Mouse (Mus musculus) forebrain, embryonic 14.5 days (tissue): ENCODE measurements around the gene Cenpk. TPM values are rescaled to one million over a fixed set of nuclear protein-coding genes. Genes with fewer than 3 reads are reported as not detected.
A peak's percentile ranks its signal among the peaks of the same experiment; 100 is the strongest.

Experiments used
- ATAC-seq: fragments of 200-750 bp; cut with Nextera tagmentation; 2 replicates; pipeline ENCODE4 v1.8.0; 2017; ENCODE audit warnings: mild to moderate bottlenecking, moderate library complexity
- DNase-seq: peaks from one replicate; pipeline ENCODE4 v3.0.0-alpha.2; 2015; ENCODE audit warnings: low spot score
- H3K27ac ChIP-seq: fragments of 300-500 bp; sonication (generic); 2 replicates; pipeline ENCODE4 v1.5.1; 2014; ENCODE audit warnings: low read depth, mild to moderate bottlenecking, control low read depth, low read length, moderate library complexity
- H3K27me3 ChIP-seq: fragments of 300-500 bp; sonication (generic); replicated peaks from 2 replicates; pipeline ENCODE4 v1.6.1; 2014; ENCODE audit warnings: low read length, control low read depth, mixed read lengths; ENCODE audit not compliant: control insufficient read depth, insufficient read depth
- H3K36me3 ChIP-seq: fragments of 300-500 bp; sonication (generic); 2 replicates; pipeline ENCODE4 v1.6.1; 2014; ENCODE audit warnings: low read length, control low read depth; ENCODE audit not compliant: control insufficient read depth, insufficient read depth
- H3K4me1 ChIP-seq: fragments of 300-500 bp; sonication (generic); 2 replicates; pipeline ENCODE4 v1.6.1; 2014; ENCODE audit warnings: antibody characterized with exemption, low read length, control low read depth; ENCODE audit not compliant: control insufficient read depth, insufficient read depth
- H3K4me2 ChIP-seq: fragments of 300-500 bp; sonication (generic); 2 replicates; pipeline ENCODE4 v1.6.1; 2014; ENCODE audit warnings: mild to moderate bottlenecking, control low read depth, low read length
- H3K4me3 ChIP-seq: fragments of 300-500 bp; sonication (generic); 2 replicates; pipeline ENCODE4 v1.5.1; 2014; ENCODE audit warnings: low read depth, low read length, control low read depth
- H3K9ac ChIP-seq: fragments of 300-500 bp; sonication (generic); 2 replicates; pipeline ENCODE4 v1.6.1; 2014; ENCODE audit warnings: mild to moderate bottlenecking, low read length, control low read depth, moderate library complexity
- H3K9me3 ChIP-seq: fragments of 300-500 bp; sonication (generic); replicated peaks from 2 replicates; pipeline ENCODE4 v1.6.1; 2016; ENCODE audit warnings: low read length, control low read depth, mixed read lengths; ENCODE audit not compliant: control insufficient read depth
- WGBS: fragments of 180-500 bp; shearing (Covaris S2); extraction: QIAGEN DNeasy Blood & Tissue Kit; methylation state at CpG from one replicate; pipeline ENCODE4 v1.1.7; 2014; 5-methylcytosine and 5-hydroxymethylcytosine counted together
- polyA plus RNA-seq: library from polyadenylated mRNA; unstranded; fragments of >200 nt; fragmentation: Nextera tagmentation; extraction: Ambion mirVana; gene quantifications from 2 replicates; pipeline ENCODE4 v1.2.1, GENCODE M21; 2014

Gene Cenpk
- polyA plus RNA-seq, 1 experiment from 2014 or later: 33.1 TPM

DNA sequence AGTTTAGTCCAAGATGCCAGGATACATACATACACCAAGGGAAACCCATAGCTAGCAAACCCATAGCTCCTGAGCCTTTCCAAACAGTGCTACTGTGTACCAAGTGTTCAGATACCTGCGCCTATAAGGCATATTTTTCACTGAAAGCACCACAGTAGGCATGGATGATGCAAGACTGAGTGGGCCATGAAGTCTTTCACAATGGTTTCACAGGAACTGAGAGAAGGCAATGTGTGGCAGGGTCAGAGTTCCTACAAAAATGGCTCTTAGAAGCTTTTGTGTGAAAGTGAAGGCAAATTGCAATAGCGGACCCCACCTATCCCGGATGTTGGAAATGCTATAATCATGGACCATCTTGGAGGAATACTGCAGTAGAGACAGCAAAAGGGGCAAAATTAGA, 30.6 kb downstream of the Cenpk start:
- DNase-seq: no peak
- no peak overlapping the region for H3K4me2 ChIP-seq
- WGBS: 93% methylated on average over 3 of the region's 3 CpGs

GRCm38 (mm10) chr13:104285031-104285431, 56.6 kb downstream of the Cenpk start:
- H3K36me3 ChIP-seq: no peaks in the 10 kb centered on the region
- H3K4me1 ChIP-seq: peaks cover 13% of the 10 kb centered on the region
- no peaks in the 10 kb centered on the region for H3K9me3 ChIP-seq
- H3K27ac ChIP-seq: no peak overlapping the region
- DNase-seq (peak; percentile 85), ATAC-seq (peak; percentile 8; the same call in 1 of the 2 replicates)
- H3K4me3 ChIP-seq: no peak overlapping the region
- H3K4me2 ChIP-seq: peak overlapping the region; percentile 71; the same call in 1 of the 2 replicates
- H3K9ac ChIP-seq: no peak overlapping the region
- no peaks in the 10 kb centered on the region for H3K27me3 ChIP-seq
- WGBS: 0% methylated on average over 2 of the region's 2 CpGs

More for the DNA sequence above, 30.6 kb downstream of the Cenpk start:
- no peak overlapping the region for H3K9ac ChIP-seq
- H3K27ac ChIP-seq: no peak overlapping the region
- no peak overlapping the region for H3K4me3 ChIP-seq
- no peaks in the 10 kb centered on the region for H3K9me3 ChIP-seq
- no peaks in the 10 kb centered on the region for H3K27me3 ChIP-seq
- H3K36me3 ChIP-seq: no peaks in the 10 kb centered on the region
- ATAC-seq: no peak
- no peaks in the 10 kb centered on the region for H3K4me1 ChIP-seq

DNA sequence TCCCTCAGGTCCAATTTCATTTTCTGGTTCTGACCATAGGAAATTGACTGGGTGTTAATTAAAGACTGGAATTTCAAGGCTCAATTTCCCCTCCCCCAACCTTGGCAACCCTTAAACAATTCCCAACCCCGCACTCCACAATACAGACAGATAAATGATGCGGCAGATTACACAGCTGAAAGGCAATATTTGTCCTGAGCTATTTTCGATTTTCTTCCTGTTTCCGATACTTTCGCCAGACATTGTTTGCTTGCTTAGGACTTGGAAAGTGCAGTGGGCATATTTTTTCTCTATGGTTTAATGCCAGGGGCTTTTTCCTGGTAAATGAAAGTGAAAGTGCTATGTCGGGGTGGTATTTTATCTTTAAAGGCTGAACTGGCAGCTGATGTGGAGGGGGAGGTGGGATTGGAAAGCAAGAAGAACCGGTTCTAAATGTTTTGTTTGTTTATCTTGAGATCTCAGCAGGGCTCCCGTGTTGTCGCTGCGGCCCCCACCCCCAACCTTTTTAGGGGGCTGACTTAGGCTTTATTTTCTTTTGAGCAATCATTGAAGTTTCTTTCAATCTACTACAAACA, 57.4 kb downstream of the Cenpk start:
- H3K9me3 ChIP-seq: no peaks in the 10 kb centered on the region
- under 1% methylated on average over 10 of the region's 10 CpGs for WGBS

GRCm38 (mm10) chr13:104286336-104286735, 57.9 kb downstream of the Cenpk start:
- Histone ChIP-seq H3K4me1 (peaks cover 13% of the 10 kb centered on the region), H3K4me3 (peak overlapping the region; percentile 34), H3K9ac (peak overlapping the region; percentile 60; the same call in 1 of the 2 replicates), H3K27me3 (no peaks in the 10 kb centered on the region), H3K36me3 (no peaks in the 10 kb centered on the region), H3K9me3 (no peaks in the 10 kb centered on the region), H3K27ac (peak overlapping the region; percentile 70; the same call in 1 of the 2 replicates), H3K4me2 (peak overlapping the region; percentile 71)
- ATAC-seq: peak; percentile 35
- WGBS: 1% methylated on average over 4 of the region's 4 CpGs
- DNase-seq: peak; percentile 22

More for the DNA sequence above, 57.4 kb downstream of the Cenpk start:
- Histone ChIP-seq H3K9ac (peak overlapping the region; percentile 60), H3K36me3 (no peaks in the 10 kb centered on the region), H3K27ac (peak overlapping the region; percentile 70; the same call in 1 of the 2 replicates), H3K4me1 (peaks cover 13% of the 10 kb centered on the region), H3K4me3 (peak overlapping the region; percentile 34), H3K27me3 (no peaks in the 10 kb centered on the region), H3K4me2 (peak overlapping the region; percentile 71)
- DNase-seq (peak; percentile 52), ATAC-seq (0 out of 2 replicates have a peak, but pooled peaks have one; percentile 11)

DNA sequence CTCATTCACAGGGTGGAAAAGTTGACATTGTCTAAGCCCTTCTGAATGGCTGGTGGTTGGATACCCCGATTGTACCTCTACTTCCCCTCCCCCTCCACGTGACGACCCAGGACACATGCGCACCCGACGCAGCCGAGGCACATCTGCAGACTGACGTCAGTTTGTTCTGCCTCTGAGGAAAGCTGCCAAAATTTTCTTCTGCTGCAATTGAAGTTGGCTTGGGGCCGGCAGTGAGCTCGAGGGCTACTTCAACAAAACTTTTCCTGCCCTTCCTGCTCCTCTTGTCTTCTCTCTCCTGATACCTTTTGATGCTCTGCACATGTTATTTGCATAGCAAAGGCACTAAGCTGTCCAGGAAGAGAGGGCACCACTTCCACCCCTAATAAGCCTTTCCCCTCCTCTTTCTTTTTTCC, 58.5 kb downstream of the Cenpk start:
- Histone ChIP-seq H3K27me3 (no peaks in the 10 kb centered on the region), H3K4me2 (peak overlapping the region; percentile 71), H3K4me3 (peak overlapping the region; percentile 34), H3K27ac (peak overlapping the region; percentile 56; the same call in 1 of the 2 replicates), H3K4me1 (peaks cover 13% of the 10 kb centered on the region), H3K9ac (0 out of 2 replicates have a peak overlapping the region, but pooled peaks have one; percentile 29), H3K36me3 (no peaks in the 10 kb centered on the region), H3K9me3 (no peaks in the 10 kb centered on the region)
- ATAC-seq (peak; percentile 96), DNase-seq (peak; percentile 98)
- WGBS: under 1% methylated on average over 10 of the region's 10 CpGs

- no peak for ATAC-seq
- Histone ChIP-seq H3K4me3 (peak within 1 kb of the TSS; percentile 34), H3K4me1 (peaks cover 13% of the 10 kb centered on the region), H3K36me3 (no peaks in the 10 kb centered on the region), H3K4me2 (peak within 1 kb of the TSS; percentile 71), H3K9ac (peak within 1 kb of the TSS; percentile 55), H3K9me3 (no peaks in the 10 kb centered on the region), H3K27ac (peak within 1 kb of the TSS; percentile 70), H3K27me3 (no peaks in the 10 kb centered on the region)
- peak; percentile 51 for DNase-seq
- under 1% methylated on average over 23 of the region's 23 CpGs for WGBS
Observed at GRCm38 (mm10) chr13:104287366-104288225, 59.2 kb downstream of the Cenpk start, which contains the start of gene Adamts6. TSS of gene Adamts6 (plus strand) at chr13:104287835.

DNA sequence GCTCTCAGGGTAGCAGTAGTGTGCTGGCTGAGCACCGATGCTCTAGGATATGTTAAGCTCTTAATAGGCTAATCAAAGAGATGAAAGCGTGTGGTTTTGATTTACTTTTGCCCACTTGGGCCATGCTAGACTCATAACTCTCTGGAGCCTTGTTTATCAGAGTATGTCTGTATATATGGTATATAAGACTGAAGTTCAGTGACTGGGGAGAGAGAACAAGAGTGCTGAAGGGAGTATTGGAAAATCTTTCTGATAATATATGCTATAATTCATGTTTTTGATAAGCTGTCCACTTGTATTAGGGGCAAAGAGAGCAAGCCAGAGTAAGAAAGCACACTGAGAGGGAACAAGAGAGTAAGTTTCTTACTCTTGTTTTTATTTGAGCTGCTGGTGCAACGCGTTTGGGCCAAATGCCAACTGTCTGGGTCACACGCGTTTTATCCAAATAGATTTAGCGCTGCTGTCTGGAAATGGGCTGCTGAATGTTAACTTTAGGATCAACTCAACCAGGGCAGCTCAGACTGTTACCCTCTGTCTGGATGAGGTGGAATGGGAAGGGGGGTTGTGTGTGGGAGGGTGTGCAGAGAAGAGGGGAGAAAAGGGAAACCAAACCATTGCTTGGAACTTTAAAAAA, 59.9 kb downstream of the Cenpk start:
- peak; percentile 29; the same call in 1 of the 2 replicates for ATAC-seq
- peak; percentile 79 for DNase-seq
- no peaks in the 10 kb centered on the region for H3K9me3 ChIP-seq
- WGBS: under 1% methylated on average over 7 of the region's 7 CpGs
- no peaks in the 10 kb centered on the region for H3K36me3 ChIP-seq
- H3K4me3 ChIP-seq: peak overlapping the region; percentile 34
- peak overlapping the region; percentile 55 for H3K9ac ChIP-seq
- no peaks in the 10 kb centered on the region for H3K27me3 ChIP-seq
- peak overlapping the region; percentile 70 for H3K27ac ChIP-seq
- peaks cover 13% of the 10 kb centered on the region for H3K4me1 ChIP-seq
- H3K4me2 ChIP-seq: peak overlapping the region; percentile 71

DNA sequence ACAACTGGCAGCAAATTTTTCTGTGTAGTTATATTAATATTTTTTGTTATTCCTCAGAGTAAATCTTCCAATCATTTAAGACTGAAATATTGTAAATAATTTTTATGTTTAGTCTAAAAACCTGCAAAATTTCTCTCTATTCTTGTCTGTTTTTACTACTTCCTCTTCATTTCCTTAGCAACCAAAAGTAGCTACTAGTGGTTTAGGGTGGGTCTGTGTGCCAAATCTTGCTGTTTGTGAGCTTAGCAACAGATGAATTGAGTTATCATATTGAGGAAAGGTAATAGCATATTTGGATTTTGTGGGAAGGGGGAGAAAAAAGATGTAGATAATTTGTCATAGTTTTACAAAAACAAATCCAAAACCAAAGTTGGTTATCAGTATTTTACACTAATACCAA, 60.8 kb downstream of the Cenpk start:
- peak; percentile 12 for DNase-seq
- Histone ChIP-seq H3K27ac (no peak overlapping the region), H3K27me3 (no peaks in the 10 kb centered on the region), H3K4me2 (peak overlapping the region; percentile 71), H3K4me1 (peaks cover 13% of the 10 kb centered on the region), H3K9ac (no peak overlapping the region), H3K36me3 (no peaks in the 10 kb centered on the region), H3K4me3 (peak overlapping the region; percentile 34; the same call in 1 of the 2 replicates), H3K9me3 (no peaks in the 10 kb centered on the region)
- ATAC-seq: no peak
